Mouse (Mus musculus) limb, embryonic 14.5 days (tissue): Measurements from ENCODE around the gene 1700029F12Rik. TPM values are rescaled to one million over a fixed set of nuclear protein-coding genes. Genes with fewer than 3 reads are reported as not detected.

Experiments used
- ATAC-seq: fragments of 200-750 bp; cut with Nextera tagmentation; 2 replicates; pipeline ENCODE4 v1.8.0; 2017; ENCODE audit warnings: low read depth, moderate number of reproducible peaks, moderate TSS enrichment; ENCODE audit not compliant: low FRiP score
- DNase-seq: peaks from one replicate; pipeline ENCODE4 v3.0.0-alpha.2; 2015; ENCODE audit warnings: low spot score
- H3K27ac ChIP-seq: fragments of 300-500 bp; sonication (generic); replicated peaks from 2 replicates; pipeline ENCODE4 v1.5.1; 2014; ENCODE audit warnings: low read depth, mild to moderate bottlenecking, low read length, moderate library complexity, mixed read lengths
- H3K27me3 ChIP-seq: fragments of 300-500 bp; sonication (generic); 2 replicates; pipeline ENCODE4 v1.6.1; 2014; ENCODE audit warnings: low read length, mixed read lengths; ENCODE audit not compliant: control insufficient read depth, insufficient read depth
- H3K36me3 ChIP-seq: fragments of 300-500 bp; sonication (generic); 2 replicates; pipeline ENCODE4 v1.6.1; 2014; ENCODE audit warnings: mild to moderate bottlenecking, low read length, moderate library complexity, mixed read lengths; ENCODE audit not compliant: control insufficient read depth, insufficient read depth
- H3K4me1 ChIP-seq: fragments of 300-500 bp; sonication (generic); 2 replicates; pipeline ENCODE4 v1.6.1; 2014; ENCODE audit warnings: antibody characterized with exemption, low read length, mixed read lengths; ENCODE audit not compliant: control insufficient read depth, insufficient read depth
- H3K4me2 ChIP-seq: fragments of 300-500 bp; sonication (generic); replicated peaks from 2 replicates; pipeline ENCODE4 v1.6.1; 2014; ENCODE audit warnings: low read depth, mild to moderate bottlenecking, low read length, moderate library complexity; ENCODE audit not compliant: severe bottlenecking
- H3K4me3 ChIP-seq: fragments of 300-500 bp; sonication (generic); replicated peaks from 2 replicates; pipeline ENCODE4 v1.5.1; 2014; ENCODE audit warnings: low read length
- H3K9ac ChIP-seq: fragments of 300-500 bp; sonication (generic); 2 replicates; pipeline ENCODE4 v1.6.1; 2014; ENCODE audit warnings: mild to moderate bottlenecking, low read depth, low read length, moderate library complexity; ENCODE audit not compliant: severe bottlenecking
- H3K9me3 ChIP-seq: fragments of 300-500 bp; sonication (generic); 2 replicates; pipeline ENCODE4 v1.6.1; 2016; ENCODE audit warnings: low read length; ENCODE audit not compliant: control insufficient read depth
- POLR2A ChIP-seq: fragments of 200-500 bp; IDR thresholded peaks from 2 replicates; pipeline ENCODE4 v1.8.0; 2012; ENCODE audit warnings: inconsistent platforms, mild to moderate bottlenecking, moderate library complexity, borderline replicate concordance; ENCODE audit not compliant: insufficient read depth, insufficient read length; ENCODE audit errors: extremely low read depth
- WGBS: fragments of 180-500 bp; shearing (Covaris S2); extraction: QIAGEN DNeasy Blood & Tissue Kit; methylation state at CpG from one replicate; pipeline ENCODE4 v1.1.7; 2014; 5-methylcytosine and 5-hydroxymethylcytosine counted together
- polyA plus RNA-seq, 2 experiments: library from polyadenylated mRNA; depleted of rRNA in 1 of 2; stranded (reverse) in 1 of 2; unstranded in 1 of 2; fragments of >200 nt; fragmentation: Nextera tagmentation in 1 of 2; extraction: Ambion mirVana in 1 of 2; gene quantifications; 2 replicates each; pipeline versions ENCODE4 v1.2.1 to v1.2.3; 2012 to 2014

The 1700029F12Rik gene
- polyA plus RNA-seq, 2 experiments = not detected

DNA sequence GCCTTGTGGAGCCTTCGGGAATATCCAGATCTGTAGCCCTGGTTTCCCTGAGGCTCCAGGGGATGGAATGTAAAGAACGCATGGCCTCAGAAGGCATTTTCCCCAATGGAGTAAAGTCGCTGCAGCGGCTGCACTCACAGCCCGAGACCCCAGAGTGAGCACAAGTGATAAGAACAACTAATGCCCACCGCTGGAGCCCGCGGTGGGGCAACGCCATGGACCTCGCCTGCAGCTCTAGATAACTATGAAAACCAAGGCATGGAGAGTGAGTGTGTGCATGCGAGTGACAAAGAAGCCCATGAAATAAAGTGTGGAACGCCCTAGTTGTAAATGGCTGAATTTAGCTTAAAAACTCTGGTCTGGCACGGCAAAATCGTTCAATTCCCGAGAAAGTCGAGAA is 45.0 kb downstream of the 1700029F12Rik start:
- ATAC-seq = no peak
- Histone ChIP-seq H3K36me3 (no peaks in the 10 kb centered on the region), H3K4me2 (no peak overlapping the region), H3K9me3 (no peaks in the 10 kb centered on the region), H3K9ac (no peak overlapping the region), H3K4me1 (peaks cover 1% of the 10 kb centered on the region; the same call in 1 of the 2 replicates), H3K27ac (no peak overlapping the region), H3K27me3 (no peaks in the 10 kb centered on the region), H3K4me3 (no peak overlapping the region)
- WGBS = 93% methylated on average over 16 of the region's 16 CpGs
- no peak for DNase-seq
- no peak for TF ChIP-seq POLR2A

DNA sequence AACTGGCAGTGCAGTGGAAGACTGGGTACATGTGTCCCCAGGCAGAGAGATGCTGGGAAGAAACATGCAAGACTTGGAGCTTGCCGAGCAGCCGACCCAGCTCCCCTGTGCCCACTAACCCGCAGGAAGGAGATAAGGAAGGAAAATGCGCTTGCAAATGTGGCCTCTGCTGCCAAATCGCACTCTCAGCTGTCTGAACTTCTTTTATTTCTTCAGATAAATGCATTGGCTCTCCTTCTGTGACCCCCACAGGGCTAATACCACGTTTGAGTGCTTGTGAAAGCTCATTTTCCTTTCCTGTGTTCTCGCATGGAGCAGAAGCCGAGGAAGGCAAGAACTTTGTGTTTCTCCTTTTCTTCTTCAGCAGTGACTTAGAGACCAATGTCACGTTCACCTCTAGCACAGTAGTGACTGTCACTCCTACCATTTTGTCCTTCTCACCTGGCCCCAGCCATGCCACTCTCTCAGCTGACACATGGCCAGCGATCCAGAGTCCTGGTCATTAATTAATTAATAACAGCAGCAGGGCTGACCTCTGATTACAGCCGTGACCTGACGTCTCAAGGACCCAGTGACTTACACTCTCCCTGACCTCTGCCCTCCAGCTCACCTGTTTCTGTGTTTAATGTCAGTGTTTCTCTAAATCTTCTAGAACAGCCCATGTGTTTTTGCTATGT is 48.4 kb downstream of the 1700029F12Rik start:
- H3K36me3 ChIP-seq = no peaks in the 10 kb centered on the region
- no peak overlapping the region for H3K4me3 ChIP-seq
- no peak for ATAC-seq
- H3K27me3 ChIP-seq = no peaks in the 10 kb centered on the region
- H3K4me2 ChIP-seq = no peak overlapping the region
- WGBS = 43% methylated on average over 12 of the region's 12 CpGs
- no peak for DNase-seq
- H3K9ac ChIP-seq = no peak overlapping the region
- no peak overlapping the region for H3K27ac ChIP-seq
- H3K9me3 ChIP-seq = no peaks in the 10 kb centered on the region
- TF ChIP-seq POLR2A = no peak
- H3K4me1 ChIP-seq = peaks cover 15% of the 10 kb centered on the region

DNA sequence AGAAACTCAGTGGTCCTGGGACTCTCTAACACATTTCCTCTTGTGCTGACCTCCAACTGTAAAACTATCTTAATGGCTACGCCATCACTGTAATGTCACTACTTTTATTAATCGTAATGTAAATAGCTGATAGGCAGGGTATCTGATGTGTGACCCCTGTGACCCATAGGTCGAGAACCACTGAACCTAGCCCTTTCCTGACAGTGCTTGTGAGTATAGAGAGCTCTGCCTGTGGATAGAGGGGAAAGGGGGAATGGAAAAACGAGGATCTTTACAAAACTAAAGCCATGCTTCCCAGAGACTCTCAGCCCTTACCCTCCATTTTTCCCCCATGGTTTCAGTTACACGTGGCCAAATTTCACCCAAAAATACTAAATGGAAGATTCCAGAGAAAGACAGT is 49.5 kb downstream of the 1700029F12Rik start:
- H3K9me3 ChIP-seq = no peaks in the 10 kb centered on the region
- no peak overlapping the region for H3K4me2 ChIP-seq

GRCm38 (mm10) chr13:96983251-96984126 is 50.7 kb downstream of the 1700029F12Rik start:
- Histone ChIP-seq H3K4me2 (peak overlapping the region; percentile 27), H3K9me3 (no peaks in the 10 kb centered on the region), H3K36me3 (no peaks in the 10 kb centered on the region), H3K27me3 (no peaks in the 10 kb centered on the region), H3K4me1 (peaks cover 15% of the 10 kb centered on the region), H3K4me3 (no peak overlapping the region), H3K9ac (no peak overlapping the region), H3K27ac (no peak overlapping the region)
- no peak for ATAC-seq
- 47% methylated on average over 26 of the region's 26 CpGs for WGBS
- no peak for TF ChIP-seq POLR2A
- no peak for DNase-seq

More for the DNA sequence above, 49.5 kb downstream of the 1700029F12Rik start:
- ATAC-seq (no peak), DNase-seq (no peak)
- Histone ChIP-seq H3K9ac (no peak overlapping the region), H3K4me1 (peaks cover 15% of the 10 kb centered on the region), H3K4me3 (no peak overlapping the region), H3K27me3 (no peaks in the 10 kb centered on the region), H3K27ac (no peak overlapping the region), H3K36me3 (no peaks in the 10 kb centered on the region)
- no peak for TF ChIP-seq POLR2A
- 74% methylated on average over 5 of the region's 5 CpGs for WGBS

- H3K9ac ChIP-seq = no peak overlapping the region
- H3K36me3 ChIP-seq = no peaks in the 10 kb centered on the region
- ATAC-seq (no peak), DNase-seq (no peak)
- no peaks in the 10 kb centered on the region for H3K27me3 ChIP-seq
- H3K27ac ChIP-seq = no peak overlapping the region
- no peak for TF ChIP-seq POLR2A
- H3K4me1 ChIP-seq = peaks cover 15% of the 10 kb centered on the region
- H3K9me3 ChIP-seq = no peaks in the 10 kb centered on the region
- H3K4me3 ChIP-seq = no peak overlapping the region
- no peak overlapping the region for H3K4me2 ChIP-seq
These were observed 53.6 kb downstream of the 1700029F12Rik start for GRCm38 (mm10) chr13:96980561-96980960.
